Mouse (Mus musculus): ENCODE measurements around the gene Becn1. TPM values are rescaled to one million over a fixed set of nuclear protein-coding genes. Genes with fewer than 3 reads are reported as not detected.

Becn1 gene
- polyA plus RNA-seq, 1 experiment from 2014 or later = 200 TPM

GRCm38 (mm10) chr11:101262272-101262967, 39.7 kb downstream of the Becn1 start:
- no peak for ATAC-seq (replicated peaks)
- Histone ChIP-seq H3K9me3 (no peaks in the 10 kb centered on the region), H3K9ac (replicated peaks) (no peak overlapping the region), H3K36me3 (peaks cover 3% of the 10 kb centered on the region; the same call in 1 of the 2 replicates), H3K27ac (replicated peaks) (no peak overlapping the region), H3K4me2 (replicated peaks) (no peak overlapping the region), H3K27me3 (peaks cover 45% of the 10 kb centered on the region), H3K4me1 (peaks cover 26% of the 10 kb centered on the region), H3K4me3 (no peak overlapping the region)
- WGBS = 2% methylated on average over 24 of the region's 24 CpGs

- WGBS = 1% methylated on average over 30 of the region's 30 CpGs
- Histone ChIP-seq H3K4me2 (replicated peaks) (peak overlapping the region; percentile 94), H3K4me3 (peak overlapping the region; percentile 42), H3K36me3 (peaks cover 3% of the 10 kb centered on the region; the same call in 1 of the 2 replicates), H3K4me1 (peaks cover 26% of the 10 kb centered on the region), H3K9me3 (no peaks in the 10 kb centered on the region), H3K9ac (replicated peaks) (peak overlapping the region; percentile 52), H3K27ac (replicated peaks) (no peak overlapping the region), H3K27me3 (peaks cover 36% of the 10 kb centered on the region)
- ATAC-seq (replicated peaks) = no peak; the same call in 1 of the 2 replicates
Observed at GRCm38 (mm10) chr11:101260826-101261380, 41.2 kb downstream of the Becn1 start.

GRCm38 (mm10) chr11:101259948-101260825, 41.9 kb downstream of the Becn1 start, which contains the start of gene Wnk4:
TSS of gene Wnk4 (plus strand) at chr11:101260567.
- Histone ChIP-seq H3K9me3 (no peaks in the 10 kb centered on the region), H3K4me3 (peak within 1 kb of the TSS; percentile 42), H3K4me2 (replicated peaks) (peak within 1 kb of the TSS; percentile 94), H3K36me3 (peaks cover 3% of the 10 kb centered on the region; the same call in 1 of the 2 replicates), H3K4me1 (peaks cover 21% of the 10 kb centered on the region), H3K27ac (replicated peaks) (no peak within 1 kb of the TSS), H3K9ac (replicated peaks) (peak within 1 kb of the TSS; percentile 52), H3K27me3 (peaks cover 33% of the 10 kb centered on the region)
- WGBS = 0% methylated on average over 37 of the region's 43 CpGs
- ATAC-seq (replicated peaks) = peak; percentile 70

GRCm38 (mm10) chr11:101259261-101259712, 42.8 kb downstream of the Becn1 start:
- Histone ChIP-seq H3K36me3 (peaks cover 3% of the 10 kb centered on the region; the same call in 1 of the 2 replicates), H3K9ac (replicated peaks) (no peak overlapping the region), H3K9me3 (no peaks in the 10 kb centered on the region), H3K4me1 (peaks cover 21% of the 10 kb centered on the region), H3K27me3 (peaks cover 26% of the 10 kb centered on the region), H3K4me3 (no peak overlapping the region), H3K27ac (replicated peaks) (no peak overlapping the region), H3K4me2 (replicated peaks) (no peak overlapping the region)
- 50% methylated on average over 6 of the region's 6 CpGs for WGBS
- no peak for ATAC-seq (replicated peaks)

GRCm38 (mm10) chr11:101255826-101256775, 46.0 kb downstream of the Becn1 start:
- H3K27me3 ChIP-seq = peaks cover 4% of the 10 kb centered on the region; the same call in 1 of the 2 replicates
- no peak for ATAC-seq (replicated peaks)
- H3K9me3 ChIP-seq = no peaks in the 10 kb centered on the region
- H3K9ac ChIP-seq (replicated peaks) = no peak overlapping the region
- H3K4me1 ChIP-seq = peaks cover 32% of the 10 kb centered on the region
- H3K4me2 ChIP-seq (replicated peaks) = no peak overlapping the region
- peaks cover 3% of the 10 kb centered on the region; the same call in 1 of the 2 replicates for H3K36me3 ChIP-seq
- no peak overlapping the region for H3K27ac ChIP-seq (replicated peaks)
- no peak overlapping the region for H3K4me3 ChIP-seq
- 88% methylated on average over 13 of the region's 13 CpGs for WGBS

- H3K27ac ChIP-seq (replicated peaks) = peak within 1 kb of the TSS; percentile 87
- ATAC-seq (replicated peaks) = peak; percentile 86
- H3K9ac ChIP-seq (replicated peaks) = peak within 1 kb of the TSS; percentile 86
- H3K9me3 ChIP-seq = no peaks in the 10 kb centered on the region
- peak within 1 kb of the TSS; percentile 71 for H3K4me3 ChIP-seq
- H3K4me2 ChIP-seq (replicated peaks) = peak within 1 kb of the TSS; percentile 93
- WGBS = under 1% methylated on average over 40 of the region's 40 CpGs
- no peaks in the 10 kb centered on the region for H3K27me3 ChIP-seq
- H3K4me1 ChIP-seq = peaks cover 17% of the 10 kb centered on the region
- H3K36me3 ChIP-seq = no peaks in the 10 kb centered on the region; the same call in 1 of the 2 replicates
Observed at GRCm38 (mm10) chr11:101253613-101254389, 48.3 kb downstream of the Becn1 start, which contains the start of gene Vps25. TSS of gene Vps25 (plus strand) at chr11:101253707.

GRCm38 (mm10) chr11:101252941-101253340, 49.1 kb downstream of the Becn1 start:
- H3K27me3 ChIP-seq = peaks cover 5% of the 10 kb centered on the region
- 13% methylated on average over 7 of the region's 7 CpGs for WGBS
- no peaks in the 10 kb centered on the region for H3K9me3 ChIP-seq
- H3K36me3 ChIP-seq = no peaks in the 10 kb centered on the region
- peaks cover 17% of the 10 kb centered on the region for H3K4me1 ChIP-seq
- H3K9ac ChIP-seq (replicated peaks) = peak overlapping the region; percentile 86
- peak overlapping the region; percentile 93 for H3K4me2 ChIP-seq (replicated peaks)
- peak overlapping the region; percentile 87; the same call in 1 of the 2 replicates for H3K27ac ChIP-seq (replicated peaks)
- H3K4me3 ChIP-seq = peak overlapping the region; percentile 71
- ATAC-seq (replicated peaks) = no peak

- H3K9me3 ChIP-seq = no peaks in the 10 kb centered on the region
- H3K9ac ChIP-seq (replicated peaks) = no peak overlapping the region
- H3K4me2 ChIP-seq (replicated peaks) = no peak overlapping the region
- no peaks in the 10 kb centered on the region for H3K36me3 ChIP-seq
- peaks cover 24% of the 10 kb centered on the region for H3K4me1 ChIP-seq
- H3K4me3 ChIP-seq = no peak overlapping the region
- no peak for ATAC-seq (replicated peaks)
- no peak overlapping the region for H3K27ac ChIP-seq (replicated peaks)
- H3K27me3 ChIP-seq = peaks cover 24% of the 10 kb centered on the region
- WGBS = 82% methylated on average over 2 of the region's 2 CpGs
Observed at GRCm38 (mm10) chr11:101251031-101251430, 51.1 kb downstream of the Becn1 start.

- Histone ChIP-seq H3K9me3 (no peaks in the 10 kb centered on the region), H3K4me3 (no peak overlapping the region)
Observed at GRCm38 (mm10) chr11:101248258-101248994, 53.7 kb downstream of the Becn1 start.

GRCm38 (mm10) chr11:101247521-101248030, 54.5 kb downstream of the Becn1 start:
- Histone ChIP-seq H3K4me1 (peaks cover 13% of the 10 kb centered on the region), H3K4me3 (peak overlapping the region; percentile 68; the same call in 1 of the 2 replicates), H3K4me2 (replicated peaks) (no peak overlapping the region), H3K36me3 (no peaks in the 10 kb centered on the region), H3K27ac (replicated peaks) (no peak overlapping the region), H3K27me3 (peaks cover 39% of the 10 kb centered on the region), H3K9me3 (no peaks in the 10 kb centered on the region), H3K9ac (replicated peaks) (no peak overlapping the region)
- ATAC-seq (replicated peaks) = no peak
- 83% methylated on average over 6 of the region's 6 CpGs for WGBS

More at GRCm38 (mm10) chr11:101248258-101248994, 53.7 kb downstream of the Becn1 start:
- 39% methylated on average over 14 of the region's 14 CpGs for WGBS
- Histone ChIP-seq H3K36me3 (no peaks in the 10 kb centered on the region), H3K4me1 (peaks cover 20% of the 10 kb centered on the region), H3K27ac (replicated peaks) (no peak overlapping the region), H3K27me3 (peaks cover 39% of the 10 kb centered on the region), H3K9ac (replicated peaks) (no peak overlapping the region), H3K4me2 (replicated peaks) (no peak overlapping the region)
- no peak for ATAC-seq (replicated peaks)
